Mouse (Mus musculus): ENCODE results near the gene Nudt14.

DNA sequence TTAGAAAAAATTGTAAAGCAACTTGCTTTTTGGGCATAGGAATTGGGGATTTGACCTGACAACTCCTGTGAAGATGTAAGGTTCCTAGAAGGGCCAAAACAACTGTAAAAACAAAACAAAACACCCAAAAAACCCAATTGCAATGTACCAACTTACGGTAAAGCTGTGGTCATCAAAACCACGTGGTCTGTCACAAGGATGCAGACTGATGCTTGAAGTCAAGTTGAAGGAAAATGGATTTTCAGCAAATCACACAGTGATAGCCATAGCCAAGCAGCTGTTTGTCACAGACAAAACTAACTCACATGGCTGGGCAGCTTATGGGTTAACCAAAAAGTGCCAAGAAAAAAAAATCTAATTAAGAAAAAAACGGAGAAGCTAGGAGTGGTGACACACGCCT is 43.0 kb downstream of the Nudt14 start:
- TF ChIP-seq CTCF (conservative IDR thresholded peaks at IDR 0.05; ENCODE audit: insufficient read depth, insufficient read length, low read depth, low read length): no peak
- no peak for TF ChIP-seq POLR2A (IDR thresholded peaks at IDR 0.05; ENCODE audit: low read depth, low read length)
